Mouse (Mus musculus): ENCODE results near the gene Lypd4. TPM values are rescaled to one million over a fixed set of nuclear protein-coding genes. Genes with fewer than 3 reads are reported as not detected.

The Lypd4 gene
- total RNA-seq, 2 experiments from 2014 or later: not detected

DNA sequence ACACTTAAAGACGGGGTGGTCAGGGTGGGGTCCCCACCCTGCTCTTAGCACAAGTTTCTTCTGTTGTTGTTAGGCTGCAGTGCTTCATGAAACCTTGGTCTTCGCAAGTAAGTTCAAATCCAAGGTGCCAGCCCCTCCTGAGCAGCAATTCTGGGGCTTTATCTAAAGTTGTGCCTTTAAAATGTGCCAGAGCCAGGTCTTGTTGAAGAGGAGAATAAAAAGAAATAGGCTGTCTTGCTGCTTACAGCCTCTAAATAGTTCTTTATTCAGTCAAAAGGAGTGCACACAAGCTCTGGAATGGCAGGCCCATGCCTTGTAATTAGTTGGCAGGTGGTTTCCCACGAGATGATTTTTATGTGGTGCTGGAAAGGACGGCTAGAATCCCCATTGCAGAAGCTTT, 17.4 kb upstream of the Lypd4 start:
- DNase-seq: no peak

GRCm38 (mm10) chr7:24886308-24886633, 16.5 kb upstream of the Lypd4 start:
- no peak for DNase-seq

GRCm38 (mm10) chr7:24885468-24886307, 15.9 kb upstream of the Lypd4 start:
- no peak for DNase-seq

GRCm38 (mm10) chr7:24884693-24885291, 15.1 kb upstream of the Lypd4 start:
- DNase-seq: no peak

DNA sequence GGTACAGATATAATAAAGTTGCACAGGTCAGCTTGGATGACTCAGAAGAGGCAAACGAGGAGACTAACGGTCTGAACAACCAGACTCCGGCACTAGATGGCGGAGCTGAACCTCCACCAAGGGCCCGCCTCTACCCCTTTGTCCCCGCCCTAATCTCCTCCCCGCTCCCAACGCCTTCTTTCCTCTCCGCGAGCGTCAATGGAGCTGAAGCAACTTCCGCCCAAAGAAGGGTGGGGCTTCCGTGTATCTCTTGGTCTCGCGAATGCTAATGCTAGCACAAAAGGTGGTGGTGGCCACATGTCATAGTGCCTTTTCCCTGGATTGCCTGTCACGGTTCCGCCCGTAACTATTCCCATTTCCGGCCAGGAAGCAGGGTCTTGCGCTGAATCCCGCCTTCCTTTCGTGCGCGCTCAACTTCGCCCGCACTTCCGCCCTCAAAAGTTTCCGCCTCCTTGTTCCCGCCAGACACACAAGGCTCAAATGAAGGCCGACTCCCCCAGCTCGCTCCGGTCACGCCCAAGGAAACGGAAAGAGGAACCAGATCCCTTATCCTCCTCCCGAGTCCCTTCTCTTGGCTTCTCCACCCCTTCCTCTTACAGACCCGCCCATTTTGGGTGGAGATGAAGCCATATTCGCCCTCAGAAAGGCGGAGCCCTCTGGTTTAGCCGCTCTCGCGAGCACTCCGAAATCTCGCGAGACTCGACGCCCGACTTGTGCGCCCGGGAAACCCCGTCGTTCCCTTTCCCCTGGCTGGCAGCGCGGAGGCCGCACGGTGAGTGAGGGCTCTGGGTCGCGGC, 14.4 kb upstream of the Lypd4 start, which contains the start of gene Rps19:
Rps19 (plus strand) TSS at position 476 of the 797 bp plus-strand sequence.
- peak; percentile 99 for DNase-seq

DNA sequence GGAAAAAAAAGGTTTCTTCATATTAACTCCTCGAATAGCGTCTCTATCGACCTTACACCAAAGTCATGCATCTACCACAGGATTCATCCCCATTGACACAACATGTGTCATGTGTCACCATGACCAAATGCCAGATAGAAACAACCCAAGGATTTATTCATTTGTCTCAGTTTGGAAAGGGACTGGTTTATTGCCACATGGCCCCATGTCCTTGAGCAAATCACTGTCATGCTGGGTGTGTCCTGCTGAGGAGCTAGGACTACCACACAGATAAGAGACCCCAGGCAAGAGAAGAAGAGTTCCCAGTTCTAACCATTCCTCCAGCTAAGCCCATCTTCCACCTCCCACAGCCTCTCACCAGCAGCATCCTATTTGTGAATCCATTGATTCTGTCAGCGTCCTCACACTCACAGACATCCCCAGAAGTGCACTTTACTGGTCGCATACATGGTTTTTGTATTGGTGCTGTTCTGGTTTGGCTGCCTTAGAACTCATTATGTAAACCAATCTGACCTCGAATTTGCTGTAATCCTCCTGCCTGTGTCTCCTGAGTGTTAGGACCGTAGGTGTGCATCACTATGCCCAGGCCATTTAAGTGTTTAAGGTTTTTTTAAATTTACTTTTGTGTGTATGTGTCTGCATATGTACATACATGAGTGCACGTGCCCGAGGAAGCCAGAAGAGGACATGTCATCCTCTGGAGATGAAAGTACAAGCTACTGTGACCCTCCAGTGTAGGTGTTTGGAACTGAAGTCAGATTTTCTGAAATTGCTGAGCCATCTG, 12.9 kb upstream of the Lypd4 start:
- DNase-seq: no peak

- no peak for DNase-seq
Measured at GRCm38 (mm10) chr7:24879620-24880019, 9.9 kb upstream of the Lypd4 start.

DNA sequence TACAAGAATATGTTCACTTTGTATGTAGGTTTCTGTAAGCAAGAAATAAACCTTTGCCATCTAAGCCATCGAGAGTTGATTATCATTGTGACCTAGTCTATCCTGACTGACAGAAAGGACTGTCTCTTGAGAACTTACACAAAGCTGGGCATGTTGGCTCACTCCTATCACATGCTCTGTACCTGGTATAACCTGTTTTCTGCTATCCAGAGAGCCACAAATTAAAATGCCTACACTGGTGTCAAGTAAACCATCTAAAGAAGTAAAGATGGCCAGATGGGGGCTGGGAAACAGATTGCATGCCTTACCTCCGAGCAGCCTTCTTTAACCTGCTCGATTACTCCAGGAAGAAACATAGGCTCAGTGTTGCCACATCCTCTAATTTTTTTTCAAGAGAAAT, 7.8 kb upstream of the Lypd4 start:
- no peak for DNase-seq

DNA sequence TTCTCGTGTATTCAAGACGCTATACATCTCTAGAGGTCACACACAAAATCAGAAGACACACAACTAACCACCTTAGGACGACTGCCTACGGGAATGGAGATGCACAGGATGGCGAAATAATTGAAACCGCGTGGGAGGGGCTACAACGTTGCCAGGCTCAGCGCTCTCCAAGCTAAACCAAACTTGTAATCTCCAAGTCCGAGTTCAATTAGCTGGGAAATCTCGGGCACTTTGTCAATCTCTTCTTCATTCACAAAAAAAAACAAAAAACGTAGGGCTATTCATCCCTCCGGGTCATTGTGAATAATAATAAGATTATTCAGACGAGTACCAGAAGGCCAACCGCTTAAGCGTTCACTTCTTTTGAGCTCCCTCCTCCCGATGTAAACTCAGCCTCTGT, 661 bp downstream of the Lypd4 start:
- no peak for DNase-seq

GRCm38 (mm10) chr7:24864156-24864555, 5.6 kb downstream of the Lypd4 start:
- DNase-seq: no peak

- no peak for DNase-seq
Measured at GRCm38 (mm10) chr7:24862853-24863252, 6.9 kb downstream of the Lypd4 start.

GRCm38 (mm10) chr7:24861913-24862312, 7.8 kb downstream of the Lypd4 start, which contains the start of gene Gm9844:
Gm9844 (plus strand) TSS chr7:24862213.
- DNase-seq: no peak

DNA sequence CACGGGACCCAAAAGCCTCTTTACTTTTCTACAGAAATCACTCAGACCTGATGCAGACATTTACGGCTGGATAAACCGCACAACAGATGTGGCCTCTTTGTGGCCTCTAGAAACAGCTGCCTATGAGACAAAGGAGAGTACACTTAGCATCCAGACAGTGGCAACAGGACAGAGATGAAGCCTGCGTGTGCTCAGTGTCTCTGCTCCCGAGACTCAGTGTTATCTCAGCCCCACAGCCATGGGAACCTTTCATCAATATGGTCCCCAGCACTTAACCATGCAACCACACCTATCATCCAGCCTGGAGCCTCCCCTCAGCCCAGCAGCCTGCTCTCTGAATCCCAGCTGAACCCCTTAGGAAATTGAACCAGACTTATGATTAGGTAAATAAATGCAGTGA, 10.5 kb downstream of the Lypd4 start:
- DNase-seq: no peak

GRCm38 (mm10) chr7:24856460-24857120, 13.2 kb downstream of the Lypd4 start:
- DNase-seq: no peak

GRCm38 (mm10) chr7:24853695-24854094, 16.0 kb downstream of the Lypd4 start:
- DNase-seq: no peak

GRCm38 (mm10) chr7:24853233-24853563, 16.5 kb downstream of the Lypd4 start:
- no peak for DNase-seq

DNA sequence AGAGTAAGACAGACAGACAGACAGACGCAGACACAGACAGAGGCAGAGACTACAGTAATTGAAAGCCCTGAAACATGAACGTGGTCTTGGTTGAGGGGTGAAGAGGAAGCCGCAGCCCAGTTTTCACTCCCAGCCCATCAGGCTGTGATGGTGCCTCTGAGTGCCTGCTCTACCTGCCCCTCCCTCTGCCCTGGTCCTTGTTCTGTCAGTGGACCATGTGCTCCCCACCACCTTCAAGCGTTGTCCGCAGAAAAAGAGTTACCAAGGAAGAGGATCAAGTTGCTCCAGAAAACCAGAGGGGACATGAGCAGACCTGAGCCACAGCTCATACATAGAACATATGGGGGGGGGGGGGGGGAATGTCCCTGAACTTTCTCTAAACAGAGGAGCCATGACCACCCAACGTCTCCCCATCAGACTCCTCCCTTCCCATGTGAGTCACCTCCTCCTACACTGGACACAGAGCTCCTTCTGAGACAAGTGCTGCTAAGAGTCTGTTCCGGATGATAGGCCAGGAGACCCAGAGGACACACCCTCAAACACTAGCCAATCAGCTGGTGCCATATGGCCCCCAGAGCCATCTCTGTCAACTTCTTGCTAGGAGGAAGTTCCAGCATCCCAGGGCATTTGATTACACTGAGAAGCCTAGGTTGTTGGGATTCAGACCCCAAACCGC, 17.0 kb downstream of the Lypd4 start:
- no peak for DNase-seq

GRCm38 (mm10) chr7:24851596-24852325, 18.0 kb downstream of the Lypd4 start:
- no peak for DNase-seq

GRCm38 (mm10) chr7:24850899-24851303, 18.8 kb downstream of the Lypd4 start:
- DNase-seq: no peak

DNA sequence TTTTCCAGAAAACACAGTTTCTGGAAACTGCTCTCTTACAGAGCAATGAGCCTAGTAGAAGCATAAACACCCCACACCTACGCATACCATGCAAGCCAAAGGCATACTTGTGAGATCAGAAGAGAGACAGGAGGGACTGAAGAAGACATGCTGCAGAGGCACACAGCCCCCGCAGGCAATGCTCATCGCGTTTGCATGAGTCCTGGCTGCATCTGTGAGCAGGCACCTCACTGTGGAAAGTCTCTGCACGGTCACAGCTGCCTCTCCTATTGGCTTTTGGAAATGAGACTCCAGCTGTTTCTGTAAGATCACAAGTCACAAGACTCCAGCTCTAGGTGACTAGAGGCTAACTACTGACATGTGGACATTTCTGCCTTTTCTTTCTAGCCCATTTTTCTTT, 19.6 kb downstream of the Lypd4 start:
- DNase-seq: no peak
